Mouse (Mus musculus): Measurements from ENCODE around the gene Cdc7. TPM values are rescaled to one million over a fixed set of nuclear protein-coding genes. Genes with fewer than 3 reads are reported as not detected.
A peak's percentile ranks its signal among the peaks of the same experiment; 100 is the strongest.

The Cdc7 gene
- total and polyA plus RNA-seq, 3 experiments, result 25.4 to 42.6 (median 27.8) TPM

- Histone ChIP-seq H3K79me2 (replicated peaks; ENCODE audit: control insufficient read depth, extremely low read depth, insufficient read depth, poor library complexity, severe bottlenecking) (no peaks in the 10 kb centered on the region), H3K27me3 (replicated peaks) (no peaks in the 10 kb centered on the region), H3K9me3 (replicated peaks; ENCODE audit: low read length) (no peaks in the 10 kb centered on the region), H3K27ac (ENCODE audit: insufficient read depth, low read depth) (no peak overlapping the region), H3K4me2 (ENCODE audit: insufficient read depth, low read depth, poor library complexity, severe bottlenecking) (no peak overlapping the region), H3K4me3 (replicated peaks in 1 of 3; ENCODE audit: low read depth in 2 of 3, low read length in 2 of 3, poor library complexity in 1 of 3) (no peak overlapping the region), H3K36me3 (replicated peaks in 1 of 2; ENCODE audit: control insufficient read depth in 1 of 2, insufficient read depth in 1 of 2, low read length in 1 of 2) (no peaks in the 10 kb centered on the region), H3K4me1 (ENCODE audit: control insufficient read depth in 1 of 2, insufficient read depth in 2 of 2) (peaks cover 3 to 22% of the 10 kb centered on the region in 2 experiments; a peak in 3 of 4 replicates), H3K9ac (ENCODE audit: insufficient read depth, low read depth) (no peak overlapping the region)
- in situ Hi-C loops (cut with MboI; ENCODE audit: low pct_ligation_motif_present, low pct_unique_long_range_greater_than_20kb, low sequenced_read_pairs), result loop anchor here (10.0 to 25.0 kb wide), 2 partner anchors 288 to 516 kb away; partner anchors contain the start of genes Gm42669 and Tgfbr3
- DNase-seq (ENCODE audit: extremely low read depth), result no peak
- dilution Hi-C loops (cut with MboI; ENCODE audit: extremely low pct_ligation_motif_present, extremely low pct_unique_long_range_greater_than_20kb, low sequenced_read_pairs), result no loop called here
- no peak for TF ChIP-seq USF2 (conservative IDR thresholded peaks at IDR 0.05; ENCODE audit: low read depth, low read length)
- TF ChIP-seq NRF1 (IDR thresholded peaks at IDR 0.05; ENCODE audit: low read depth, low read length), result no peak
- TF ChIP-seq JUND (conservative IDR thresholded peaks at IDR 0.05; ENCODE audit: low read depth, low read length), result no peak
- no peak for TF ChIP-seq MAFK (IDR thresholded peaks at IDR 0.05; ENCODE audit: insufficient replicate concordance, low read length)
- TF ChIP-seq ZNF384 (IDR thresholded peaks at IDR 0.05; ENCODE audit: low read depth, low read length), result no peak
- no peak for TF ChIP-seq TCF12 (IDR thresholded peaks at IDR 0.05; ENCODE audit: low read depth, low read length)
- no peak for TF ChIP-seq MYC (IDR thresholded peaks at IDR 0.05; ENCODE audit: low read depth, low read length)
- TF ChIP-seq UBTF (IDR thresholded peaks at IDR 0.05; ENCODE audit: low read depth, low read length), result no peak
- TF ChIP-seq SMC3 (IDR thresholded peaks at IDR 0.05; ENCODE audit: low read depth, low read length), result no peak
- TF ChIP-seq MXI1 (IDR thresholded peaks at IDR 0.05; ENCODE audit: low read depth, low read length), result no peak
- no peak for TF ChIP-seq PAX5 (IDR thresholded peaks at IDR 0.05; ENCODE audit: low read length)
- TF ChIP-seq GABPA (IDR thresholded peaks at IDR 0.05; ENCODE audit: insufficient replicate concordance, low read depth, low read length), result no peak
- no peak for TF ChIP-seq TBP (conservative IDR thresholded peaks at IDR 0.05; ENCODE audit: low read depth, low read length)
- no peak for TF ChIP-seq MAZ (IDR thresholded peaks at IDR 0.05; ENCODE audit: low read depth, low read length)
Observed at GRCm38 (mm10) chr5:106996539-106997244, 32.6 kb downstream of the Cdc7 start.

GRCm38 (mm10) chr5:107001396-107002090, 37.4 kb downstream of the Cdc7 start:
- TF ChIP-seq TBP (conservative IDR thresholded peaks at IDR 0.05; ENCODE audit: low read depth, low read length), result no peak
- TF ChIP-seq ZKSCAN1 (IDR thresholded peaks at IDR 0.05; ENCODE audit: borderline replicate concordance, low read depth, low read length), result no peak
- Histone ChIP-seq H3K4me1 (ENCODE audit: control insufficient read depth in 1 of 2, insufficient read depth in 2 of 2) (peaks cover 3 to 17% of the 10 kb centered on the region in 2 experiments; a peak in 3 of 4 replicates), H3K4me2 (ENCODE audit: insufficient read depth, low read depth, poor library complexity, severe bottlenecking) (peak overlapping the region; percentile 71), H3K4me3 (replicated peaks in 1 of 3; ENCODE audit: low read depth in 2 of 3, low read length in 2 of 3, poor library complexity in 1 of 3) (no peak overlapping the region), H3K27me3 (replicated peaks) (no peaks in the 10 kb centered on the region), H3K9ac (ENCODE audit: insufficient read depth, low read depth) (no peak overlapping the region), H3K27ac (ENCODE audit: insufficient read depth, low read depth) (no peak overlapping the region), H3K36me3 (replicated peaks in 1 of 2; ENCODE audit: control insufficient read depth in 1 of 2, insufficient read depth in 1 of 2, low read length in 1 of 2) (no peaks in the 10 kb centered on the region), H3K9me3 (replicated peaks; ENCODE audit: low read length) (peaks cover 5% of the 10 kb centered on the region), H3K79me2 (replicated peaks; ENCODE audit: control insufficient read depth, extremely low read depth, insufficient read depth, poor library complexity, severe bottlenecking) (no peaks in the 10 kb centered on the region)
- in situ Hi-C loops (cut with MboI; ENCODE audit: low pct_ligation_motif_present, low pct_unique_long_range_greater_than_20kb, low sequenced_read_pairs) (no loop called here), dilution Hi-C loops (cut with MboI; ENCODE audit: extremely low pct_ligation_motif_present, extremely low pct_unique_long_range_greater_than_20kb, low sequenced_read_pairs) (no loop called here)
- peak; percentile 44 for DNase-seq (ENCODE audit: extremely low read depth)
